Mouse (Mus musculus) Muller cell, postnatal 12 days (primary cell): ENCODE results near the gene Oxct2b.
A peak's percentile ranks its signal among the peaks of the same experiment; 100 is the strongest.
"Not testable (repeated sequence)": the region's sequence is repeated elsewhere in the genome, so short reads cannot be mapped to it uniquely, and the experiment has no call there.

Experiments used
- DNase-seq: peaks from one replicate; pipeline ENCODE4 v3.0.0-alpha.2; 2015; ENCODE audit errors: inconsistent ontology term

The Oxct2b gene

GRCm38 (mm10) chr4:123112216-123112764 lies 3.8 kb upstream of the Oxct2b start:
- DNase-seq: no peak

GRCm38 (mm10) chr4:123114651-123115050 lies 1.4 kb upstream of the Oxct2b start:
- not testable (repeated sequence) for DNase-seq

- not testable (repeated sequence) for DNase-seq
These were observed 574 bp downstream of the Oxct2b start for GRCm38 (mm10) chr4:123116640-123117039.

DNA sequence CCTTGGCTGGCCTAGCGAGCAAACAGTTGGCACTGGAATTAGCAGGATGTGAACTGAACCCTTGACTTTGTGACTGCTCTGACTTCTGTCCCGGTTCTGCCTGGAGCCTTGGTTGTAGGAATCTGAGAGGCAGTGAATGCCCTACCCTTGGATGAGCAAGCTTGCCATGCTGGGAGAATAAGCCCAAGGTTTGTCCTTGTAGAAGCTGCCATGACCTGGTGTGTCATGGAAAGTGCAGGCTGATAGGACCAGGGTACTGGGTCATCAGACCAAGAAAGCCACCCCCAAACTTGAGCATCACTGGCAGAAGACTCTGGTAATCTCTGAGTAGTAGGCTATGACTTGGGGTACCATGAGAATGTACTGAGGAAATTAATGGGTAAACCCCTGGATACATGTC lies 5.2 kb downstream of the Oxct2b start:
- no peak for DNase-seq

- DNase-seq: no peak
These were observed 10.6 kb downstream of the Oxct2b start for GRCm38 (mm10) chr4:123126626-123127025.

DNA sequence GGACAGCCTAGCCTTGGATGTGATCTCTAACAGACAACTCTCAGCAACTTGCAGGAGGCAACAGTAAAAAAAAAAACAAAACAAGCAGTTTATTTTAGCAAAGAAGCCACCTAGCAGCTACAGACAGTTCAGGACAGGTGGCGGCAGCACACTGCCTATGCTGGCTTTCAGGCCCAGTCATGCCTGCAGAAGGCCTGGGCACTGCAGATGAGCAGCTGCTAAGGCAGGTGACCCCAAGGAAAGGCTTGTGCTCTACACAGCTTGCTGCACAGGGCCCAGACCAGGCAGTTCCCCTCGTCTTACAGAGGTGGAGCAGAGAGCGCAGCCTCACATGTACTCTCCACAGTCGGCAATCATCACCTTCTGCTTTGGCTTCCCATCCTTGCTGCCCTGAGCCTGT lies 11.0 kb downstream of the Oxct2b start:
- no peak for DNase-seq

DNA sequence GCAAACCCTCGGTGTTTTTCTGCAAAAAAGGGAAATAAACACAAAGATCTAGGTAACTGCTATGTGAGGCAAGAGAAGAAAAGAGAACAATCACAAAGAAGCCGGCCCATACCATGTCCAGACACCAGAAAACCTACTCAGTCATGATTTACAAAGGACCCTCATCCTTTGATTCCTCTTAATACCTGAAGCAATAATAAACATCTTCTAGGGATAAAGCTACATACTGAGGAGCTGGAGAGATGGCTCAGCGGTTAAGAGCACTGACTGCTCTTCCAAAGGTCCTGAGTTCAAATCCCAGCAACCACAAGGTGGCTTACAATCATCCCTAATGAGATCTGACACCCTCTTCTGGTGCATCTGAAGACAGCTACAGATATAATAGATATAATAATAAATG lies 21.5 kb downstream of the Oxct2b start:
- DNase-seq: no peak

GRCm38 (mm10) chr4:123139513-123140154 lies 23.6 kb downstream of the Oxct2b start, which contains the start of gene Ppie:
Gene Ppie, minus strand, starts transcription at chr4:123139951.
- peak; percentile 93 for DNase-seq

- no peak for DNase-seq
These were observed 31.5 kb downstream of the Oxct2b start for GRCm38 (mm10) chr4:123147446-123148150.

- DNase-seq: no peak
These were observed 35.9 kb downstream of the Oxct2b start for GRCm38 (mm10) chr4:123152003-123152402.

DNA sequence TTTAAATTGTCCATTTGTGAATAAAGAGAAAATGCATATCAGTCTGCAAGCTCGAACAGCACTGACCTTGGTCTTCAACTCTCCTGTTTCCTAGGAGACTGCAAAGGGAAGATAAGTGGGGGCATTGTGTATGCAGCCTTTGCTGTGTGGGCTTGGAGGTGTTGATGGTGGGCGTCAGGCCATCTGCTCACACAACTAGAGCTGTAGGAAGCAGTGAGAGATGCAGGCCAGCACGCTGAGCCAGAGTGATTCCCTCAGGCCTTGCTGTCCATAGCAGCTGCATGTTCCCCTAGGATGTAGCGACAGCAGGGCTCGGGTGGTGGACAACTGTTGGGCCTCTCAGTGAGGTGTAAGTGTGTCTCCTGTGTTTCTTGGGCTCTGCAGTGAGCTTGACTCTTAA lies 36.9 kb downstream of the Oxct2b start:
- no peak for DNase-seq

DNA sequence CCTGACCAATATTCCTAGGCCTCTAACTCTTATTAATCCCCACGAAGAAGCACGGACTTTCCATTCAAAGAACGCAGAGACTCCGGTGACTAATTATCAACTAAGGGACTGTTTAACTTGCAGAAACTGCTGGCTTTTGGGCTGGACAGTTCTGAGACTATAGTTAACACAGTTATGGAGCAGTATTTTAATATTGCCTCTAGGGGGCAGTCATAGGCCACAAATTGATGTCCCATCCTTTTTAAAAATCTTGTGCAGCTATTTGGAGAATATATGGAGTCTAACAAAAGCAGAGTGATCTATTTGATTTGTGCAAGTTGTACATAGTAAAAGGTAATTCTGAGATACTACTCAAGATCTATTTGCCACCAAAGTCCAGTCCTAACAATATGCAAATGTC lies 38.9 kb downstream of the Oxct2b start:
- DNase-seq: peak; percentile 36

- no peak for DNase-seq
These were observed 39.4 kb downstream of the Oxct2b start for GRCm38 (mm10) chr4:123155427-123155826.

DNA sequence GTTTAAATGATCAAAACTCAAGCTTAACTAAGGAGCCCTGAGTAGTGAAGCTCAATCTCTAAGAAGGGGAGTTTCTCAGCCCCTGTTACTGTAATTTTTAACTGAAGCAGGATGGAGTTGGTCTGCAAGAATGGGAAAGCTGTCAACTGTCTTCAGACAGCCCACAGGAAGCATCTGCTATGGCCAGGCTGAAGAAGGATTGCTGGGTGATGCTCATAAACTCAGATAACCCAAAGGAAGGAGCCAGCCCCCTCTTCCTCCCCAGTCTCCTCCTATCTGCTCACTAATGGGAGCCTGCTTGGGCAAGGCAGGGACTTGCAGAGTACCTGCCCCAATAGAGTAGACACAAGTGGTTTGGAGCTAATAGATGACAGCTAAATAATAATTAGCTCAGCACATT lies 39.8 kb downstream of the Oxct2b start:
- no peak for DNase-seq

- no peak for DNase-seq
These were observed 44.5 kb downstream of the Oxct2b start for GRCm38 (mm10) chr4:123160571-123160970.

GRCm38 (mm10) chr4:123161251-123161650 lies 45.2 kb downstream of the Oxct2b start:
- DNase-seq: not testable (repeated sequence)

GRCm38 (mm10) chr4:123162305-123162917 lies 46.3 kb downstream of the Oxct2b start:
- DNase-seq: peak; percentile 51

DNA sequence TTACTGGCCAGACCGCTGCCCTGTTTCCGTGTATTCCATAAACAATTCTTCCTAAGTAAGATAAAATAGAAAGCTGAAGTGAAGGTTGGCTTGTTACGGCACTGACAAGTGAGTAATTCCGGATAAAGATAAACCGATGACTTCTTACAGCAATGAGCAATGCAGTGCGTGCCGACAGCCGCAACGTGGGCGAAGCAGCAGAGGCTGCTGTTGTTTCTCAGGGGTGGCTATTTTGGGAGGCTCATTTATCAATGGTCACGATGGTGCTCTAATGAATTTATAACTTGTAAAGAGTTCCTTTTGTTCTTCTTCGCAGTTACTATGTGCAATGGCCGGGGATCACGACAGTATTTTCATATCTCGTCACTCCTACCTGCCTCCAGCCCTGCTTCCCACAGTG lies 48.1 kb downstream of the Oxct2b start:
- no peak for DNase-seq
